Mouse (Mus musculus) kidney, postnatal 0 days (tissue): ENCODE measurements around the gene Ina. TPM values are rescaled to one million over a fixed set of nuclear protein-coding genes. Genes with fewer than 3 reads are reported as not detected.
"Not testable (repeated sequence)": the region's sequence is repeated elsewhere in the genome, so short reads cannot be mapped to it uniquely, and the experiment has no call there.

Experiments
- ATAC-seq: fragments of 200-750 bp; cut with Nextera tagmentation; replicated peaks from 2 replicates; pipeline ENCODE4 v1.8.0; 2017; ENCODE audit warnings: low read depth, moderate number of reproducible peaks, moderate TSS enrichment, moderate library complexity; ENCODE audit not compliant: low FRiP score
- DNase-seq: peaks from one replicate; pipeline ENCODE4 v3.0.0-alpha.2; 2016; ENCODE audit warnings: low spot score
- H3K27ac ChIP-seq: fragments of 300-500 bp; sonication (generic); 2 replicates; pipeline ENCODE4 v1.5.1; 2014; ENCODE audit warnings: mild to moderate bottlenecking
- H3K27me3 ChIP-seq: fragments of 300-500 bp; sonication (generic); 2 replicates; pipeline ENCODE4 v1.6.1; 2014; ENCODE audit warnings: low read length, mixed read lengths; ENCODE audit not compliant: insufficient read depth
- H3K36me3 ChIP-seq: fragments of 300-500 bp; sonication (generic); 2 replicates; pipeline ENCODE4 v1.6.1; 2014; ENCODE audit warnings: low read length, mixed read lengths; ENCODE audit not compliant: insufficient read depth
- H3K4me1 ChIP-seq: fragments of 300-500 bp; sonication (generic); replicated peaks from 2 replicates; pipeline ENCODE4 v1.6.1; 2014; ENCODE audit warnings: antibody characterized with exemption, low read length, mixed read lengths; ENCODE audit not compliant: insufficient read depth
- H3K4me2 ChIP-seq: fragments of 300-500 bp; sonication (generic); 2 replicates; pipeline ENCODE4 v1.6.1; 2014; ENCODE audit warnings: mild to moderate bottlenecking, low read length, moderate library complexity, mixed read lengths
- H3K4me3 ChIP-seq: fragments of 300-500 bp; sonication (generic); replicated peaks from 2 replicates; pipeline ENCODE4 v1.5.1; 2014; ENCODE audit warnings: low read depth, low read length
- H3K9ac ChIP-seq: fragments of 300-500 bp; sonication (generic); 2 replicates; pipeline ENCODE4 v1.6.1; 2014; ENCODE audit warnings: low read depth, low read length
- H3K9me3 ChIP-seq: fragments of 300-500 bp; sonication (generic); replicated peaks from 2 replicates; pipeline ENCODE4 v1.6.1; 2016; ENCODE audit warnings: low read length, inconsistent platforms, mixed read lengths
- CTCF ChIP-seq: IDR thresholded peaks from 2 replicates; pipeline ENCODE4 v1.5.1; 2016; ENCODE audit warnings: antibody characterized with exemption, low read depth, mild to moderate bottlenecking, moderate library complexity
- WGBS: fragments of 180-500 bp; shearing (Covaris S2); extraction: QIAGEN DNeasy Blood & Tissue Kit; methylation state at CpG from one replicate; pipeline ENCODE4 v1.1.7; 2014; 5-methylcytosine and 5-hydroxymethylcytosine counted together
- polyA plus RNA-seq: library from polyadenylated mRNA; unstranded; fragments of >200 nt; fragmentation: Nextera tagmentation; extraction: Ambion mirVana; gene quantifications from 2 replicates; pipeline ENCODE4 v1.2.1, GENCODE M21; 2015

The Ina gene
- polyA plus RNA-seq, 1 experiment from 2014 or later = 0.24 TPM

DNA sequence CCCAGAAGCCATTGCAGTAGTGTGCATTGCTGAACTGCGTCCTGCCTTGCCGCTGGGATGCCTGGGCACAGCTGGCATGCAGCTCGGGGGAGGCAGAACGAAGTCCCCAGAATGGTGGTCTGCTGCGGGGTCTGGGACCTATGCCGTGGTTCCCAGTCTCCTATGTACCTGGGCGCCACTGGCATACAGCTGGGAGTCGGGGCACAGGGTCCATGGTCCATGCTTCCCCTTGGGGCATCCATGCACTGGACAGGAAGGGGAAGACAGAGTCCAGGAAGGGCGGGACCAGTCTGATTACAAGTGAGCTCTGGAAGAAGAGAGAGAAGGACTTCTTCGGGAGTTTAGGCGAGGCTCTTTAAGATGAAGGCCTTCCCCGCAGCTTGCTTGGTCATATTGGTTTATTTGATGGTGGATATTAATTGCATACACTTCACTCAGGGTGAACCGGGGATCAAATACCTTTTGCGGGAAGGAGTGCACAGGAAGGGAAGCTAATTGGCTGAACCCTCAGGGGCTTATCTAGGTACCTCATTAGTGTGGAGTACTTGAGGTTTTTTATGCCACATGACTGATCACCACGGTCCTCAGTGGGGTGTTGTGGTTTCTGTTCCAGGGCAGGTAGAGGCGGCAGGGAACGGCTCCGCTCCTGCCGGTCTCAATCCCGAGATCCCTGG is 24.9 kb upstream of the Ina start:
- no peak for TF ChIP-seq CTCF
- H3K27ac ChIP-seq = peak overlapping the region; percentile 79

DNA sequence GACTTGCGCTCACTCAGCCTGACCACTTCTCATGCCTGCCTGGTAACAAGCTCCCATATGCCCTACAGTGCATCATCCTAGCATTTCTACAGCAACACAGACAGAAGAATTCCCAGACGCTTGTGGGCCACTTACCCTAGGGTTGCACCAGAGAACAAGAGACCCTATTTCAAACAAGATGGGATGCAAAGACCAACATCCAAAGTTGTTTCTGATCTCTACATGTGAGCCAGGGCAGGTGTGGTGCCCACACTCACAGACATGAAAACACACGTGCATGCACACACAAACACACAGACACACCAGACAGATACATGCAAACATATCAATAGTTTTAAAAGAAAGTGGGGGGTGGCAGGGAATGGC is 24.4 kb upstream of the Ina start:
- Histone ChIP-seq H3K9me3 (no peaks in the 10 kb centered on the region), H3K4me2 (no peak overlapping the region), H3K36me3 (no peaks in the 10 kb centered on the region), H3K27me3 (no peaks in the 10 kb centered on the region), H3K9ac (no peak overlapping the region), H3K4me3 (no peak overlapping the region), H3K4me1 (peaks cover 14% of the 10 kb centered on the region; the same call in 1 of the 2 replicates), H3K27ac (peak overlapping the region; percentile 79)
- no peak for TF ChIP-seq CTCF
- no peak for DNase-seq
- ATAC-seq = no peak
- WGBS = 85% methylated on average over 3 of the region's 3 CpGs

More for the DNA sequence above, 24.9 kb upstream of the Ina start:
- 57% methylated on average over 20 of the region's 20 CpGs for WGBS
- ATAC-seq (no peak; the same call in 1 of the 2 replicates), DNase-seq (no peak)
- Histone ChIP-seq H3K9me3 (no peaks in the 10 kb centered on the region), H3K4me2 (no peak overlapping the region), H3K4me3 (no peak overlapping the region), H3K9ac (no peak overlapping the region), H3K4me1 (peaks cover 14% of the 10 kb centered on the region; the same call in 1 of the 2 replicates), H3K27me3 (no peaks in the 10 kb centered on the region), H3K36me3 (no peaks in the 10 kb centered on the region)

DNA sequence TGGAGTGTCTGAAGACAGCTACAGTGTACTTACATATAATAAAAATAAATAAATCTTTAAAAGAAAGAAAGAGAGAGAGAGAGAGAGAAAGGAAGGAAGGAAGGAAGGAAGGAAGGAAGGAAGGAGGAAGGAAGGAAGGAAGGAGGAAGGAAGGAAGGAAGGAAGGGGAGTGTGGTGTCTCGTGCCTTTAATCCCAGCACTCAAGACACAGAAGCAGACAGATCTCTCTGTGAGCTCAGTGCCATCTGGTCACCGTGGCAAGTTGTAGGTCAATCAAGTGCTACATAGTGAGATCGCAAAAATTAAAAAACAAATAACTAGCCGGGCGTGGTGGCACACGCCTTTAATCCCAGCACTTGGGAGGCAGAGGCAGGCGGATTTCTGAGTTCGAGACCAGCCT is 23.9 kb upstream of the Ina start:
- peaks cover 14% of the 10 kb centered on the region; the same call in 1 of the 2 replicates for H3K4me1 ChIP-seq
- not testable (repeated sequence) for ATAC-seq, H3K9ac ChIP-seq, H3K36me3 ChIP-seq, H3K4me3 ChIP-seq, H3K27me3 ChIP-seq, DNase-seq, H3K27ac ChIP-seq, H3K9me3 ChIP-seq, H3K4me2 ChIP-seq
- WGBS = 85% methylated on average over 7 of the region's 8 CpGs

DNA sequence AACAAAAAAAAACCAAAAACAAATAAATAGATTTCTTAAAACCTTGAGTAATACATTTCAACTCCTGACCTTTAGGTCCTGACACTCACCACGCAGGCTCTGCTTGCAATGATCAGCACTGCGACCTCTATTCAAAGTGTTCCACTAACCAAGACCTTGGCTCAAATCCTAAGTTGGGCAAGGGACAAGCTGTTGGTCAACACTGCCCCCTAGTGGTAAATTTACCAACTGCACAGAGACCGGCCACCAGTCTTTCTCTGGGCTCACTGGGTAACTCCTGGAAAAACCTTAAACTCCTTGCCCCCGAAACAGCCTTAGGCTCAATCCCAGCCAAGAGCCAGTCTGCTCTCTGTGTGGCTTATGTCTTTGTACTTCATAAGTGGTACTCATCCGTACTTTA is 23.4 kb upstream of the Ina start:
- no peak overlapping the region for H3K4me3 ChIP-seq
- 9% methylated on average over 5 of the region's 5 CpGs for WGBS
- TF ChIP-seq CTCF = peak; percentile 97
- ATAC-seq = 0 out of 2 replicates have a peak, but pooled peaks have one; percentile 6
- H3K36me3 ChIP-seq = no peaks in the 10 kb centered on the region
- no peaks in the 10 kb centered on the region for H3K9me3 ChIP-seq
- H3K4me2 ChIP-seq = no peak overlapping the region
- no peak overlapping the region for H3K9ac ChIP-seq
- H3K4me1 ChIP-seq = peaks cover 14% of the 10 kb centered on the region; the same call in 1 of the 2 replicates
- peak; percentile 89 for DNase-seq
- no peaks in the 10 kb centered on the region for H3K27me3 ChIP-seq
- H3K27ac ChIP-seq = no peak overlapping the region

DNA sequence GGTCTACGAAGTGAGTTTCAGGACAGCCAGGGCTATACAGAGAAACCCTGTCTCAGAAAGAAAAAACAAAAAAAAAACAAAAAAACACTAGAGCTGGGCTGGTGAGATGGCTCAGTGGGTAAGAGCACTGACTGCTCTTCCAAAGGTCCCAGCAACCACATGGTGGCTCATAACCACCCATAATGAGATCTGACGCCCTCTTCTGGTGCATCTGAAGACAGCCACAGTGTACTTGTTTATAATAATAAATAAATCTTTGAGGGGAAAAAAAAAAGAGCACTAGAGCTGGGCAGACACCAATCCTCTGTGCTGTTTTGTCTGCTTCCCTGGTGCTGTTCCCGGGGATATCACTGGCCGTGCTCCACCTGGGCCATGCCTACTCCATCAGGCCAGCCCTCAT is 22.2 kb upstream of the Ina start:
- not testable (repeated sequence) for H3K9me3 ChIP-seq, H3K4me2 ChIP-seq, H3K36me3 ChIP-seq, H3K27ac ChIP-seq, H3K9ac ChIP-seq, ATAC-seq, H3K27me3 ChIP-seq, H3K4me3 ChIP-seq, DNase-seq
- TF ChIP-seq CTCF = 0 out of 2 replicates have a peak, but pooled peaks have one; percentile 23
- peaks cover 14% of the 10 kb centered on the region; the same call in 1 of the 2 replicates for H3K4me1 ChIP-seq
- 72% methylated on average over 4 of the region's 4 CpGs for WGBS

- no peaks in the 10 kb centered on the region for H3K9me3 ChIP-seq
- DNase-seq = no peak
- H3K27ac ChIP-seq = no peak overlapping the region
- H3K27me3 ChIP-seq = no peaks in the 10 kb centered on the region
- H3K4me2 ChIP-seq = no peak overlapping the region
- 79% methylated on average over 9 of the region's 9 CpGs for WGBS
- no peaks in the 10 kb centered on the region for H3K4me1 ChIP-seq
- no peak overlapping the region for H3K4me3 ChIP-seq
- TF ChIP-seq CTCF = no peak
- H3K36me3 ChIP-seq = no peaks in the 10 kb centered on the region
- no peak for ATAC-seq
- H3K9ac ChIP-seq = no peak overlapping the region
Observed at GRCm38 (mm10) chr19:46996095-46996494, 18.4 kb upstream of the Ina start.
